Mouse (Mus musculus) ovary, postnatal 36 days (tissue): ENCODE results near the gene Rnf166.

ENCODE experiments used
- DNase-seq: peaks from one replicate; pipeline ENCODE4 v3.0.0; 2022; ENCODE audit warnings: low spot score, mixed read lengths

The Rnf166 gene

DNA sequence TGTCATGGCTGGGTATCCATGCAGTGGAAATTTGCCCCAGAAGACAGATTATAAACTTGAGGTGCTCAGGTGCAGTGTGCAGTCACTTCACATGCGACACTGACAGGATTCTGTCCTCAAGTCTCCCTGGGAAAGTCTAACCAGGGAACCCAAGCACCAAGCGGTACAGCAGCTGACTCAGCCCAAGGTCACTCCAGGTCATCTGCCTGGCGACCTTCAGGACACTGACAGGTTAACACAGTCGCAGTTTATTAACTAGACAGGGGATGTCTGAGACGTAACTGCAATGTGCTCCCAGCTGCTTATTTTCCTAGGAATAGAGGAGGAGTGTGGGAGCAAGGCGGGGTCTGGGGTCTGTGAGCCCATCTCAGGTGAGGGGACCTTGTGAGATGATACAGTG, 6.5 kb downstream of the Rnf166 start:
- DNase-seq, result no peak

DNA sequence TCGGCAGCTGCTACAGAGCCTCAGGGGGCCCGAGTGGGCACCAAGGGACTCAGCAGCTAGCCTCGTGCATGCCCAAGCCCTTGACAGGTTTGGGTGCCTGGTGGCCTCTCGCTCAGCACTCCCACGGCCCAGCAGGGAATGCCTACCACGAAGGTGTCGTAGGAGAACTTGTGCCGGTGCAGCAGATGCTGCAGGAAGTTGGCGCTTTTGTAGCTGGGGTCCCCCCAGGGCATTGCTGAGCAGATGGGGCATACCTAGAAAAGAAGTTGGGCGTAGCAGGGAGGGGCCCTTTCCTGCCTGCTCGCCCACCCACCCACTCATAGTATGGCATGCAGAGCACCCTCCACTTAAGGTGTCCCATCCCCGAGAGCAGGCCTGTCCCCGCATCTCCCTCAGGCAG, 8.0 kb downstream of the Rnf166 start:
- no peak for DNase-seq

DNA sequence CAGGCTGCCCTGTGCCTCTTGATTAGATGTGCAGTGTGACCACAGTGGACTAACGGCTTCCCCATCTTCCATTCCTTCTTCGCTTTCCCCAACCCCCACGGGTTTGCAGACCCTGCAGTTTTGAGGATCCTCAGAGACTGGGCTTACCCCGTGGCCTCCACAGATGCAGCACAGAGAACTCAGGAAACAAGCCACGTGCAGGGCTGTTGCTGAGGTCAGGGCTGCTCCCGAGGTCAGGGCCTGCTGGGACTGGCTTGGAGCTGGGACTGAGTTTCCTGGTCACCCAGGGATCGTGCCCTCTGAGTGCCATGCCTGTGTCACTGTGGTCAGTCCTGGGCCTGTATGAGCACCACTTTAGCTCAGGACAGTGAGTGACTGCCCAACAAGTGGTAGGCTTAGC, 10.9 kb downstream of the Rnf166 start:
- DNase-seq, result no peak

DNA sequence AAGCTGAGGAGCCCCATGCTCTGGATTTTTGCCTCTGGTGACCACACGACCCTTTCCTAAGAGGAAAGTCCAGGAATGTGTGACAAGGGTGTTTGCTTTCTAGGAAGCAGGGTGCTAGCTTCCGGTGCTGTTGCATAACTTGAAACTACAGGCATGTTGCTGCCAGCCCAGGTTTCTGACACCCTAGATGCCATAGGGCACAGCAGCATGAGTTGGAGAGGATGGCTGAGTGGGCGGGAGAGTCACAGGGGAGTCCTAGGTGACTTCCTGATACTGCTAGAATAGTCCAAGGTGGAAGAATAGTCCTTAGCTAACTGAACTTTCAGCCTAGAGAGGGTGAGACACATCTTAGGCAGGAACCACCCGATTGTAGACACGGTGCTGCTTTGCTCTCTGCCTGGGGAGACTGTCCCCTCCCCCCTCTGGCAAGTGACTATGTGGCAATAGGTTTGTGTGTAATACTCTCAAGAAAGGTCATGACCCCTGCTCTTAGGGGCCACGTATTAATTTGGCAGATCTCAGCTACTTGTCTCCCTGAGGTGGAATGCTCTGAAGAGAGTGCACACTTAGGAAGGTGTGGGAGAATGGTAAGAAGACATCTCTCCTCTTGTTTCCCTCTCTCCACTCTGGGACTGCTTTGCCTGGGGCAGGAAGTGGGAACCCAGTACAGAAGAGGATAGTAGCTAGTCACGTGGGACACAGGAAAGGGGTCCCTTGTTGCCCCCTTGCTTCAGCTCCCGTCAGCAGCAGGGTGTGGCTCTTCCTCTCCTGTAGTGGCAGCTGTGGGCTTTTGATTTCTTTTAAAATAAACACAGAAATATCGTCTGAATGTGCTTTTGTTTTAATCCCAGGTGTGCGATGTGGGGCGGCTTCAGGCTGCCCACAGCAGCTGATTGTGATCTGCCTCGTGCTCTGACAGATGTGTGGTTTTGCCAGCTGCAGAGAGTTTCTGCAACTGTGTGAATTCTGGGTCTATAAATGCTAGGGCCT, 11.9 kb downstream of the Rnf166 start:
- DNase-seq, result no peak

GRCm38 (mm10) chr8:122462510-122462909, 13.4 kb downstream of the Rnf166 start:
- DNase-seq, result no peak

DNA sequence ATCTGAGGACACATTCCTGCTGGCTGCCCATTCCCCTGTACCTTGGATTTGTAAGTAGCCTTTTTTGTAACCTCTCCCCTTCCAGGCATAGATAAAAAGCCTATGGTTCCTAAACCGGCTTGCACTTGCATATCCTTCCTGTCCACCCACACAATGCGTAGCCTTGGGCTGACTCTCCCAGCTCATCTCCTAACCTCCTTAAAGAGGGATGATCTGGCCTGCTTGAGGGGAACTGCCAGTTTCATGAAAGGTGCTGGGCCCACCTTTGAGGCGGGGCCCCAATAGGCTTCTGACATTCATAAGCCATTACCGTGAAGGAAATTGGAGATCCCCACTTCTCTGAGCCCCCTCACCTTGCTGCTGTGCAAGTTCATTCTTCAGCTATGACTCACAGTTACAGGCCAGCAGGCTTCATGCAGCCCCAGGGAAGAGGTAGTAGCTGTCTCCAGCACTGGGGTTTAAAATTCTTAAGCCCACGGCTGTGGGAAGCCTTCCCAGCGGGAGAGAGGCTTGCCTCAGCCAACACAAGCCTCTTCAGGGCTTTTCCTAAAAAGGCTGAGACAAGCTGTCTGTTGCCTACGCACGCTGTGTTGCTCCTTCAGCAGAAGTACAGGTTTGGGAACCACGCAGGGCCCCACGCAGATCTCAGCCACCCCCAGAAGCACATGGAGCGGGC, 14.3 kb downstream of the Rnf166 start:
- DNase-seq, result no peak

DNA sequence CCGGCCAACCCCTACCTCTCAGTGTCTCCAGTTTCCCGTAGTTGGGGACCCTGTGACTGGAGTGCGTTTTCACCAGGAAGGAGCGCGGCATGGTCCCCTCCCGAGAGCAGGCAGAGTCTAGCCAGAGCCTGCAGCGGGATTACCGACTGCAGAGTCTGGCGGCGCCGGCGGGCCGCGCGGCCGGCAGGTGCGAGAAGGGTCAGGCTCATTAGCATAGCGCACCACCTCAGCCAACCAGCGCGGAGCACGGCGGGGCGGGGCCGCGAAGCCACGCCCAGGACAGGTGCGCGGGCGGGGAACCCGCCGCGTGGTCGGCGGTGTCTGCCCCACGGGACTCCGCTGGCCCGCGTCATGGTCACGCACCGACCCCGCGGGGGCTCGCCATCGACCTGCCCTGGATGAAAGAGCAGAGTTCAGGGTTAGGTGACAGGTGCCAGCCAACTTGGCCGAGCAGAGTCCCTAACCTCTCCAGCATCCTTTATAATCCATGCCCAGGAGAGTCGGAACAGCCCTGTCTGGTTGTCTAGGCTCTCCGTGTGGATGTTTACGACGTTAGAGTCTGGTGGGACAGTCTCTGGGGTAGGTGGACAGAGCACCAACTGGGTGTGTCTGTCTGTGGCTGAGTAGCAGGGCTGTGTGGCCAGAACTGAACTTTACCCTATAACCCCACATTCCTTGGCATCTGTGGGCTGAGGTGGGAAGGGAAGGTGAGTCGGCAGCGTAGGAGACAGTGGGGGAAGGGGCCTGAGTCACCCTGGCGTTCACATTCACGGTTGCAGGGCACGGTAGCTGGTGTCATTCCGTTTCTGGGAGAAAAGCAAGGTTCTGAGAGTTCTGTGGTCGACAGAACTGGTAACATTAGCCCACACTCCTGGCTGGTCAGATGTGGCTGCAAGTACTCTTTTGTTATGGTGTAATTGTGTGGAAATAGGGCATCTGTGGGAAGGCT, 15.1 kb downstream of the Rnf166 start, which contains the start of gene Snai3:
Gene Snai3, minus strand, starts transcription at position 210 of the 949 bp plus-strand sequence.
- DNase-seq, result peak; percentile 64

- no peak for DNase-seq
These were observed 15.9 kb downstream of the Rnf166 start for GRCm38 (mm10) chr8:122459990-122460389.

GRCm38 (mm10) chr8:122459218-122459900, 16.5 kb downstream of the Rnf166 start:
- DNase-seq, result no peak

DNA sequence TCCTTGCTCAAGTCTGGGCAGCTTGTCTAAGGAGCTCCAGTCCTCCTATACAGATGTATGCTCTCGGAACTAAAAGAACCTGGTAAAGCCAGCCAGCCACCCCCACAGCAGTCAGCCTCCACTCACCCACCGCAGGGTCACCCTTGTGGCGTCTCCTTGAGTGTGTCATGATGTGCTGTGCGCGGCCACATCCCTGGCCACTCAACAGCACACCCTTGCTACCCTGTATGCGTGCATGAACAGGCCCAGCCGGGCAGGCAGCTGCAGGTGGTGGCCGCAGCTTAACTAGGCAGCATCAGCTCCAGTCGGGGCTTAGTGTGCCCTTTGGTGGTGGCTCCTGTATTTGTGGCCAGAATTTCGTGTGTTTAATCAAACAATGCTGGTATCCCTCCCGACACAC, 18.7 kb downstream of the Rnf166 start:
- DNase-seq, result no peak

DNA sequence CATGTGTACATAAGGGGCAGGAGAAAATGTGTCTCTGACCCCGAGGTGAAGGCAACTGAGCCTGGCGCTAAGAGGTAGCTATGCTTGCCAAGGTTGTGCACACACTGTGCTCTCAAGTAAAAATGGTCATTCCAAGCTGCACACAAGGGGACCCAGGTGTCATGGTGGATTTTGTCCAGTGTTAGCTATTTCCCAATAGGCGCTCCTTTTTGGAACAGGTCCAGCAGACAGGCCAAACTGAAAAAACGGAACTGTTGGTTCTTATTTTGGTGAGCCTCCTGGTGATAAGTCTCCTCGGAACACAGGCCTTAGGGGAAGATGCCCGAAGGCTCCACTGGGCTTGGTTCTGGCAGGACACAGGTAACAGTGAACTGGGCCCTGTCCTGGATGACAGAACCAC, 21.5 kb downstream of the Rnf166 start:
- DNase-seq, result no peak

DNA sequence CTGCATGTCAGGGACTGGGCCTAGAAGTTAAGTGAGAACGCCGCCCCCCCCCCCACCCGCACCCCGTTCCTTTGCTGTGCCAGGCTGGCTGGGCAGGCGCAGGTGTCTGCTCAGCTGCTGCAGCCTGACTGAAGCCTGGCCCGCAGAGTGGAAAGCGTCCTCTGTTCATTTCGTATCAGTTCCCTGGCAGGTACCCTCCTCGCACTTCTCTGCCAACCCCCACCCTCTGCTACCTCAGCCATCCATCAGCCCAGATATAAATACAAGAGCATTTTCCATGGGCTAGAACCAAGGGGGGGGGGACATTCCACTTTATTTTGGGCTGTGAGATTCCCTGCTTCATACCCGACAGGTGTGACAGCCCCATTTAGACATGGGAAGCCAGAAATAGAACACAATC, 23.7 kb downstream of the Rnf166 start:
- no peak for DNase-seq

DNA sequence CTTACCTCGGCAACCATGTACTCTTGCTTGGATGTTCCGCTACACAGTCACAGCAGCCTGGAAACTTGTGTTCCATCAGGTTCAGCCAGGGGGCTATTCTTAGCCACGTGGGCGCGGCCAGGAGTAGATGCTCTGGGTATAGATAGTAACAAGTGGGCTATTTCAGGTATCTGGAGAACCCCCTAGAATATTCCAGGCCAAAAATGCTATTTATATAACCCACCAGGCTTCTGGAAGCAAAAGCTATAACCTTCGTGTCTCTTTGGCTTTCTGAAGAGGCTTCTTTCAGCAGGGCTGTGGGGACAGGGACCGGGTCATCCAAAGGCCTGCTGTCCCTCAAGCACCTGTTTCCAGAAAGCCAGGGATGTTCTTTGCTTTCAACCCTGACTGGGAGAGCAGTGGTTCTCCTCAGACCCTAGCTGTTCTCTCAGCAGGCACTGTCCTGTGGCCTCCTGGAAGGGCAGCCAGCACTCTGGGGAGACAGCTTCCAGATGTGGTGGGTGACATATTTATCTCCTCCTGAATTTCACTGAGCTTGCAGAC, 24.6 kb downstream of the Rnf166 start:
- DNase-seq, result no peak

GRCm38 (mm10) chr8:122445203-122445602, 30.7 kb downstream of the Rnf166 start:
- no peak for DNase-seq

DNA sequence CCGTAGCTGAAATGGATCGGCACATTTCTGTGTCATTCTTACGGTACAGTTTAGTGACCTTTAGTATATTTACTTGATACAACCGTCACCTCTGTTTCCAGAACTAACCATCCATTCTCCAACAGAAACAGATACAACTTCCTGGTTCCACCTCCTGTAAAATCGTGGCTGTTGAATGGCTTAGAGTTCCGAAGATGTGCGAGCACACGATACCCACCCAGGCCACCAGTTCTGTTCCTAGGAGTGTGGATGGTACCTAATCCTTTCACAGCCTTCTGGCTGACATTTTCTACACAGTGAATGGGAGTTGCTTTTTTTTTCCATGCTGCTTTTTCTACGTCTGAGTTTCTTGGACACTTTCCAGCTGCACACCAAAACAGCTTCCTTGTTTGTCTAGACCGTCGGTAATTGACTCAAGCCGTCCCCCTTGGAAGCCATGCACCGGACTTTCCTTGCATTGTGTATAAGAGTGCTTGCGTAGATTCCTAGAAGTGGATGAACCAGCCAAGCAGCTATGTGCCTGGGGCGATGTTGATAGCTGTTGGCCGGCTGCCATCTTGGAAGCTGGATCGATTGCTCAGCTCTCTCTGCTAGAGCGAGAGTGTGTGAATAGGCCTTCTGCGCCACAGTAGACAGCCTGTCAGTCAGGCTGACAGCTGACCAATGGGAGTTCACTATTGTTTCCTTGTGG, 31.7 kb downstream of the Rnf166 start:
- peak; percentile 76 for DNase-seq

DNA sequence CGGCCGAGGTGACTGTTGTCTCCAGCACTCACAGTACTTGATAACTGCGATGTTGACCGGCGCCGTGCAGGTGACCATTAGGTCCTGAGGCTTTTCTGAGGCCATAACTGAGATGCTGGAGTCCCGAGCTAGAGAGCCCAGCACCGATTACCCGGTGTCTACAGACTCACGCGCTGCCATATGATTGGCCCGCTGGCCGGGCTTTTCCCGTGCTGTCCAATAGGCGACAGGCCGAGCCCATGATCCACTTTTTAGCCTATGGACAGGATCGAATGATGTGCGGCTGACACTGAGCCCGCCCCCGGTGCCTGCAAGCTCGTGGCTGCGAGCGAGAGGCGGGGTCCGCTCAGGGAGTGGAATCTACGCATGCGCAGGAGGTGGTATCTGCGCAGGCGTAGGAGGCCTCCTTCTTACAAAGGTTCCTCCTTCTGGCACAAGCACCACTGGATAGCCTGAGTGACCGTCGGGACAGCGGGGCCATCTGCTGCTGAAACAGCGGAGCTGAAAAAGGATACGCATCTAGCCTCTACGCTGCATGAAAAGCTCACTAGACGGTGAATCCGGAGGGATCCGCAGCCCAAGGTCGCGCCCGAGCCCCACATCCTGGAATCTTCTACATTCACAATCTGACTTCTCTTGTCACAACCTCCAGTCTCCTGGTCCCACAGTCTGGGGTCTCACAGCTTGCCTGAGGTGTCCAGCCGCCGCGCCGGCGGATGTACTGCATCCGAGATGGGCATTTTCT, 32.4 kb downstream of the Rnf166 start, which contains the start of gene Mvd:
Gene Mvd, minus strand, starts transcription at position 161 of the 745 bp plus-strand sequence.
- peak; percentile 98 for DNase-seq

DNA sequence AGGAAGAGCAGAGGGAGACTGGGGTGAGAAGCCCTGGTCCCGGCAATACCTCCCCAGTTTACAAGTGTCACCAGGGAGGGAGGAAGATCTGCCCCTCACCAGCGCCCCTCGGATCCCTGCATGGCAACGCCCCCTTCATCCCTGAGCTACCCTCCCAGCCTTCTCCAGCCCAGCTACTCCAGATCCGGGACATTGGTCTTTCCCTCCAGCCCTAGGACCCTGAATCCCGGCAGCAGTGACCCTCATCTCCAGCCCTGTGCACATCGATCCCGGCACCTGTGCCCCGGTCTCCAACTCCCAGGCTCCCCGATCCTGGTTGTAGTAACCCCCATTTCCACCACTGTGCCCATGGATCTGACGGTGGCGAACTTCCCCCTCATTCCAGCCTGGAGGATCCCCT, 33.1 kb downstream of the Rnf166 start:
- no peak for DNase-seq

- DNase-seq, result no peak
These were observed 33.5 kb downstream of the Rnf166 start for GRCm38 (mm10) chr8:122442356-122442755.

DNA sequence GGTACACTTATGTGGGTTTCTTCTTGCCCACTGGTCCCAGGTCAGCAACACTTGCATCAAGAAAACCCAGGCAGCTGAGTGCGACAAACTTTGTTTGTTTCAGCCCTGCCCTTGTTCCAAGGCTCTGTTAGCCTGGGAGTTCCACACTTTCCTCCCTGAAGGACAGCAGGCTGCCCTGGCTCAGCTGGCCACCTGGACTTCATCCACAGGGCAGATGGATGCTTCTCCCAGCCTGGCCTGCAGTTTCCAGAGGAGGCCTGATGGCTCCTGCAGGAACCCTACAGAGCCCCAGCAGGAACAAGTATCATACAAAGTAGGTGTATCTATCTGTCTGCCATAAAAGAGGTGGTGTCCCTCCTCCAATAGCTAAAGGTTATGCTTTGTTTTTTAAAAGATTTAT, 34.5 kb downstream of the Rnf166 start:
- no peak for DNase-seq

DNA sequence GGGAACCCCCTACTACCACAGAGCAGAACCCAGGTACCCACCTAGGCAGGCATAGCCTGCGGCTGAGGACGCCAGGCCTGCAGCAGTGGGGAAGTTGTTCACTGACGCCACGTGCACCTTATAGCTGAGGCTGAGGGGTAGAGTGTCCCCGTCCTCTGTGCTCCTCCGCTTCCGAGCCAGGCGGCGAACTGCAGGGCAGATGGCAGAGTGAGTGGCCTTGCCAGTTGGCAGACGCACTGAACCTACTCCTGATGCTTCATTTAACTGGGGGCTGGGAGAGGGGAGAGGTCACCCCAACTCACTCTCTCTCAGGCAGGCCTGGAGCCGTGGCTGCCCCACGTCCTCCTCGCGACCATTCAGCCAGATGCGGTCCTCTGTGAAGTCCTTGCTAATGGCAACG, 36.5 kb downstream of the Rnf166 start:
- DNase-seq, result no peak
